Mouse (Mus musculus): ENCODE results near the gene Ncapd2.

GRCm38 (mm10) chr6:125163801-125164657 is 27.5 kb downstream of the Ncapd2 start:
- TF ChIP-seq CTCF (IDR thresholded peaks at IDR 0.05; ENCODE audit: low read depth) (no peak), EP300 (IDR thresholded peaks at IDR 0.05; ENCODE audit: low read depth) (no peak)

Data from heart, postnatal 0 days (tissue).